23 mouse cellular contexts compared by ENCODE assay signal in genomic region chr5:97290166-97290681, GRCm38 (mm10).
A peak's percentile ranks its signal among the peaks of the same experiment; 100 is the strongest.
DNase-seq lines count a peak whose midpoint lies in the region; ATAC-seq lines count a peak whose summit lies in the region.
"Had no signal": no experiment of that assay in that cellular context is flagged by ENCODE, and none has a peak within 500 bp of the region (broad histone marks: within the 10 kb centered on the region; RNA-seq: fewer than 3 reads in every experiment).

No protein-coding gene starts in this region.

- H3K27me3 ChIP-seq in embryonic facial prominence, embryonic 14.5 days (replicated peaks; ENCODE audit: control insufficient read depth, insufficient read depth, low read length) = no peaks in the 10 kb centered on the region
- no peaks in the 10 kb centered on the region for H3K27me3 ChIP-seq in embryonic facial prominence, embryonic 10.5 days (replicated peaks; ENCODE audit: low read depth, poor library complexity, severe bottlenecking)
- no peaks in the 10 kb centered on the region for H3K27me3 ChIP-seq in neural tube, embryonic 11.5 days (ENCODE audit: control insufficient read depth, insufficient read depth, low read length)
- H3K27me3 ChIP-seq in neural tube, embryonic 15.5 days (replicated peaks) = no peaks in the 10 kb centered on the region
- no peaks in the 10 kb centered on the region for H3K27me3 ChIP-seq in midbrain, embryonic 14.5 days (ENCODE audit: control insufficient read depth, insufficient read depth, low read length)
- H3K27me3 ChIP-seq: embryonic facial prominence, embryonic 13.5 days; hindbrain, embryonic 15.5 days had no signal

- WGBS in embryonic facial prominence, embryonic 14.5 days = 76% methylated on average over 2 of the region's 2 CpGs
- WGBS in embryonic facial prominence, embryonic 10.5 days = 65% methylated on average over 2 of the region's 2 CpGs
- WGBS in neural tube, embryonic 11.5 days = 44% methylated on average over 2 of the region's 2 CpGs
- 29% methylated on average over 2 of the region's 2 CpGs for WGBS in neural tube, embryonic 15.5 days
- 23% methylated on average over 2 of the region's 2 CpGs for WGBS in midbrain, embryonic 14.5 days

- no peaks in the 10 kb centered on the region for H3K4me1 ChIP-seq in embryonic facial prominence, embryonic 14.5 days (ENCODE audit: control insufficient read depth, insufficient read depth, low read length)
- peaks cover 12% of the 10 kb centered on the region for H3K4me1 ChIP-seq in embryonic facial prominence, embryonic 10.5 days
- H3K4me1 ChIP-seq in neural tube, embryonic 11.5 days (ENCODE audit: control insufficient read depth, insufficient read depth, low read length) = no peaks in the 10 kb centered on the region
- H3K4me1 ChIP-seq in neural tube, embryonic 15.5 days = 0 out of 2 replicates have a peak, but pooled peaks cover 7% of the 10 kb centered on the region
- peaks cover 6% of the 10 kb centered on the region for H3K4me1 ChIP-seq in midbrain, embryonic 14.5 days (ENCODE audit: control insufficient read depth, insufficient read depth, low read length)
- H3K4me1 ChIP-seq: hindbrain, embryonic 15.5 days had no signal

- no peaks in the 10 kb centered on the region for H3K9me3 ChIP-seq in embryonic facial prominence, embryonic 14.5 days (ENCODE audit: control insufficient read depth, low read length)
- H3K9me3 ChIP-seq in embryonic facial prominence, embryonic 10.5 days = no peaks in the 10 kb centered on the region
- H3K9me3 ChIP-seq in neural tube, embryonic 11.5 days (ENCODE audit: control insufficient read depth, low read length) = no peaks in the 10 kb centered on the region
- H3K9me3 ChIP-seq in neural tube, embryonic 15.5 days (replicated peaks) = no peaks in the 10 kb centered on the region
- no peaks in the 10 kb centered on the region for H3K9me3 ChIP-seq in midbrain, embryonic 14.5 days (ENCODE audit: control insufficient read depth, low read length)
- H3K9me3 ChIP-seq: embryonic facial prominence, embryonic 13.5 days; hindbrain, embryonic 15.5 days had no signal

- H3K4me3 ChIP-seq in embryonic facial prominence, embryonic 14.5 days (ENCODE audit: low read depth, low read length) = no peak overlapping the region
- H3K4me3 ChIP-seq in embryonic facial prominence, embryonic 10.5 days = no peak overlapping the region
- H3K4me3 ChIP-seq in neural tube, embryonic 11.5 days (ENCODE audit: low read depth, low read length) = no peak overlapping the region
- H3K4me3 ChIP-seq in neural tube, embryonic 15.5 days (replicated peaks) = no peak overlapping the region
- H3K4me3 ChIP-seq in midbrain, embryonic 14.5 days (replicated peaks; ENCODE audit: low read depth, low read length) = no peak overlapping the region
- H3K4me3 ChIP-seq: embryonic facial prominence, embryonic 13.5 days; hindbrain, embryonic 15.5 days had no signal

- no peak overlapping the region for H3K27ac ChIP-seq in embryonic facial prominence, embryonic 14.5 days (replicated peaks; ENCODE audit: low read depth, low read length)
- H3K27ac ChIP-seq in embryonic facial prominence, embryonic 10.5 days (replicated peaks) = no peak overlapping the region
- no peak overlapping the region for H3K27ac ChIP-seq in neural tube, embryonic 11.5 days (ENCODE audit: low read depth, low read length)
- H3K27ac ChIP-seq in neural tube, embryonic 15.5 days (replicated peaks) = no peak overlapping the region
- peak overlapping the region; percentile 41; the same call in 1 of the 2 replicates for H3K27ac ChIP-seq in midbrain, embryonic 14.5 days (replicated peaks; ENCODE audit: low read depth, low read length)
- H3K27ac ChIP-seq: embryonic facial prominence, embryonic 13.5 days; hindbrain, embryonic 15.5 days had no signal

- DNase-seq in embryonic facial prominence, embryonic 14.5 days (ENCODE audit: low spot score) = no peak
- DNase-seq in embryonic facial prominence, embryonic 10.5 days (ENCODE audit: low spot score) = no peak
- DNase-seq in neural tube, embryonic 11.5 days (ENCODE audit: low spot score) = no peak
- DNase-seq in midbrain, embryonic 14.5 days = peak; percentile 17
- peak; percentile 82 for DNase-seq in retina, postnatal 1 day
- no peak for DNase-seq in kidney, adult 18-20 months
- DNase-seq in urinary bladder, postnatal 10 days (ENCODE audit: low spot score) = no peak
- DNase-seq: adrenal gland, postnatal 25 days; cerebellum, adult 11 months; cerebellum, postnatal 10 days; heart, postnatal 10 days; kidney, postnatal 10 days; liver; liver, postnatal 0 days; lung, postnatal 14 days; thymus, postnatal 4 days had no signal

- H3K9ac ChIP-seq in embryonic facial prominence, embryonic 14.5 days (ENCODE audit: low read depth, low read length) = no peak overlapping the region
- no peak overlapping the region for H3K9ac ChIP-seq in neural tube, embryonic 11.5 days (ENCODE audit: low read length)
- H3K9ac ChIP-seq in neural tube, embryonic 15.5 days (replicated peaks) = no peak overlapping the region
- no peak overlapping the region for H3K9ac ChIP-seq in midbrain, embryonic 14.5 days (replicated peaks; ENCODE audit: low read length)
- H3K9ac ChIP-seq: embryonic facial prominence, embryonic 13.5 days; hindbrain, embryonic 15.5 days; liver, postnatal 0 days had no signal

- H3K36me3 ChIP-seq in embryonic facial prominence, embryonic 14.5 days (ENCODE audit: control insufficient read depth, insufficient read depth, low read length) = no peaks in the 10 kb centered on the region
- no peaks in the 10 kb centered on the region for H3K36me3 ChIP-seq in embryonic facial prominence, embryonic 10.5 days (replicated peaks)
- H3K36me3 ChIP-seq in neural tube, embryonic 11.5 days (ENCODE audit: control insufficient read depth, insufficient read depth, low read length) = no peaks in the 10 kb centered on the region
- no peaks in the 10 kb centered on the region for H3K36me3 ChIP-seq in neural tube, embryonic 15.5 days
- no peaks in the 10 kb centered on the region for H3K36me3 ChIP-seq in midbrain, embryonic 14.5 days (ENCODE audit: control insufficient read depth, insufficient read depth, low read length)
- H3K36me3 ChIP-seq: embryonic facial prominence, embryonic 13.5 days; hindbrain, embryonic 15.5 days had no signal

- H3K4me2 ChIP-seq in embryonic facial prominence, embryonic 14.5 days (ENCODE audit: low read depth, low read length) = no peak overlapping the region
- no peak overlapping the region for H3K4me2 ChIP-seq in neural tube, embryonic 11.5 days (ENCODE audit: low read depth)
- no peak overlapping the region for H3K4me2 ChIP-seq in neural tube, embryonic 15.5 days
- no peak overlapping the region for H3K4me2 ChIP-seq in midbrain, embryonic 14.5 days (ENCODE audit: low read length)
- H3K4me2 ChIP-seq: embryonic facial prominence, embryonic 13.5 days; heart, embryonic 11.5 days; hindbrain, embryonic 15.5 days had no signal

- ATAC-seq in embryonic facial prominence, embryonic 14.5 days (ENCODE audit: low read depth) = 0 out of 2 replicates have a peak, but pooled peaks have one; percentile 44
- ATAC-seq in neural tube, embryonic 11.5 days (ENCODE audit: insufficient read depth, low FRiP score, low TSS enrichment) = peak; percentile 67; the same call in 1 of the 2 replicates
- no peak; the same call in 1 of the 2 replicates for ATAC-seq in neural tube, embryonic 15.5 days (ENCODE audit: low FRiP score)
- ATAC-seq in midbrain, embryonic 14.5 days (ENCODE audit: low FRiP score, low TSS enrichment) = peak; percentile 55; the same call in 1 of the 2 replicates
- ATAC-seq: activated CD4-positive, CD25-positive, alpha-beta regulatory T cell, adult 4 months; CD4-positive, CD25-positive, alpha-beta regulatory T cell, adult 4 months; intestine, postnatal 0 days; liver, postnatal 0 days had no signal

Comparison
In these comparisons a context has a peak if more than half of its experiments do, and no peak if none do; other contexts are left out.
1. DNase-seq: peak in midbrain, embryonic 14.5 days (single experiment) and retina, postnatal 1 day (single experiment); none in embryonic facial prominence, embryonic 14.5 days (single experiment), embryonic facial prominence, embryonic 10.5 days (single experiment), neural tube, embryonic 11.5 days (single experiment), kidney, adult 18-20 months (single experiment) and urinary bladder, postnatal 10 days (single experiment).